Mouse (Mus musculus): ENCODE data around the gene Pla2g3. TPM values are rescaled to one million over a fixed set of nuclear protein-coding genes. Genes with fewer than 3 reads are reported as not detected.

Pla2g3 gene
- polyA plus RNA-seq, 1 experiment from 2014 or later = 0.44 TPM

- Histone ChIP-seq H3K9me3 (no peaks in the 10 kb centered on the region), H3K4me1 (peaks cover 3% of the 10 kb centered on the region), H3K4me3 (no peak overlapping the region), H3K4me2 (no peak overlapping the region), H3K27me3 (no peaks in the 10 kb centered on the region), H3K27ac (no peak overlapping the region), H3K36me3 (0 out of 2 replicates have a peak, but pooled peaks cover 3% of the 10 kb centered on the region), H3K9ac (no peak overlapping the region)
- WGBS = 75% methylated on average over 13 of the region's 13 CpGs
- no peak for ATAC-seq (ENCODE audit: borderline replicate concordance, extremely low read depth, low FRiP score, low TSS enrichment)
These were observed 29.5 kb upstream of the Pla2g3 start for GRCm38 (mm10) chr11:3458428-3459104.

GRCm38 (mm10) chr11:3459105-3459468 is 29.0 kb upstream of the Pla2g3 start:
- no peak overlapping the region for H3K4me2 ChIP-seq
- no peak for ATAC-seq (ENCODE audit: borderline replicate concordance, extremely low read depth, low FRiP score, low TSS enrichment)
- H3K9ac ChIP-seq = no peak overlapping the region
- no peak overlapping the region for H3K27ac ChIP-seq
- H3K4me1 ChIP-seq = no peaks in the 10 kb centered on the region
- no peak overlapping the region for H3K4me3 ChIP-seq
- no peaks in the 10 kb centered on the region for H3K9me3 ChIP-seq
- H3K27me3 ChIP-seq = no peaks in the 10 kb centered on the region
- H3K36me3 ChIP-seq = 0 out of 2 replicates have a peak, but pooled peaks cover 3% of the 10 kb centered on the region
- WGBS = 88% methylated on average over 2 of the region's 2 CpGs

- Histone ChIP-seq H3K36me3 (no peaks in the 10 kb centered on the region), H3K27ac (no peak overlapping the region), H3K9ac (no peak overlapping the region), H3K27me3 (no peaks in the 10 kb centered on the region), H3K9me3 (no peaks in the 10 kb centered on the region), H3K4me2 (no peak overlapping the region), H3K4me1 (no peaks in the 10 kb centered on the region), H3K4me3 (no peak overlapping the region)
- WGBS = 85% methylated on average over 1 of the region's 1 CpGs
- no peak for ATAC-seq (ENCODE audit: borderline replicate concordance, extremely low read depth, low FRiP score, low TSS enrichment)
These were observed 25.2 kb upstream of the Pla2g3 start for GRCm38 (mm10) chr11:3462846-3463245.

- no peak for ATAC-seq (ENCODE audit: borderline replicate concordance, extremely low read depth, low FRiP score, low TSS enrichment)
These were observed 16.6 kb upstream of the Pla2g3 start for GRCm38 (mm10) chr11:3471448-3471850.

GRCm38 (mm10) chr11:3472484-3472883 is 15.6 kb upstream of the Pla2g3 start:
- Histone ChIP-seq H3K4me1 (no peaks in the 10 kb centered on the region; the same call in 1 of the 2 replicates), H3K9ac (no peak overlapping the region), H3K36me3 (no peaks in the 10 kb centered on the region), H3K9me3 (no peaks in the 10 kb centered on the region), H3K27ac (no peak overlapping the region), H3K4me2 (no peak overlapping the region), H3K4me3 (no peak overlapping the region), H3K27me3 (no peaks in the 10 kb centered on the region)
- WGBS = 35% methylated on average over 1 of the region's 1 CpGs
- peak; percentile 65; the same call in 1 of the 2 replicates for ATAC-seq (ENCODE audit: borderline replicate concordance, extremely low read depth, low FRiP score, low TSS enrichment)

More at GRCm38 (mm10) chr11:3471448-3471850, 16.6 kb upstream of the Pla2g3 start:
- H3K36me3 ChIP-seq = no peaks in the 10 kb centered on the region
- WGBS = 27% methylated on average over 11 of the region's 11 CpGs
- no peaks in the 10 kb centered on the region for H3K27me3 ChIP-seq
- no peaks in the 10 kb centered on the region for H3K9me3 ChIP-seq
- H3K27ac ChIP-seq = no peak overlapping the region
- no peak overlapping the region for H3K9ac ChIP-seq
- no peak overlapping the region for H3K4me3 ChIP-seq
- no peaks in the 10 kb centered on the region; the same call in 1 of the 2 replicates for H3K4me1 ChIP-seq
- H3K4me2 ChIP-seq = no peak overlapping the region

- H3K27me3 ChIP-seq = no peaks in the 10 kb centered on the region
- H3K4me2 ChIP-seq = no peak overlapping the region
- H3K36me3 ChIP-seq = no peaks in the 10 kb centered on the region
- no peaks in the 10 kb centered on the region for H3K4me1 ChIP-seq
- H3K9me3 ChIP-seq = no peaks in the 10 kb centered on the region
- ATAC-seq (ENCODE audit: borderline replicate concordance, extremely low read depth, low FRiP score, low TSS enrichment) = no peak
- H3K9ac ChIP-seq = no peak overlapping the region
- H3K27ac ChIP-seq = no peak overlapping the region
- no peak overlapping the region for H3K4me3 ChIP-seq
- 91% methylated on average over 7 of the region's 7 CpGs for WGBS
These were observed 13.5 kb upstream of the Pla2g3 start for GRCm38 (mm10) chr11:3474480-3475115.

- no peak for ATAC-seq (ENCODE audit: borderline replicate concordance, extremely low read depth, low FRiP score, low TSS enrichment)
- Histone ChIP-seq H3K9ac (no peak overlapping the region), H3K4me1 (no peaks in the 10 kb centered on the region), H3K36me3 (no peaks in the 10 kb centered on the region), H3K27ac (no peak overlapping the region), H3K4me3 (no peak overlapping the region), H3K9me3 (no peaks in the 10 kb centered on the region), H3K4me2 (no peak overlapping the region), H3K27me3 (no peaks in the 10 kb centered on the region)
These were observed 12.6 kb upstream of the Pla2g3 start for GRCm38 (mm10) chr11:3475489-3475888.

GRCm38 (mm10) chr11:3483980-3484642 is 4.0 kb upstream of the Pla2g3 start:
- Histone ChIP-seq H3K9ac (no peak overlapping the region), H3K27me3 (no peaks in the 10 kb centered on the region), H3K4me1 (peaks cover 5% of the 10 kb centered on the region; the same call in 1 of the 2 replicates), H3K27ac (no peak overlapping the region), H3K36me3 (no peaks in the 10 kb centered on the region), H3K4me3 (no peak overlapping the region), H3K4me2 (no peak overlapping the region), H3K9me3 (no peaks in the 10 kb centered on the region)
- ATAC-seq (ENCODE audit: borderline replicate concordance, extremely low read depth, low FRiP score, low TSS enrichment) = peak; percentile 37; the same call in 1 of the 2 replicates
- 41% methylated on average over 11 of the region's 11 CpGs for WGBS

- no peak overlapping the region for H3K4me2 ChIP-seq
- 63% methylated on average over 7 of the region's 7 CpGs for WGBS
- ATAC-seq (ENCODE audit: borderline replicate concordance, extremely low read depth, low FRiP score, low TSS enrichment) = no peak
These were observed 1.7 kb upstream of the Pla2g3 start for GRCm38 (mm10) chr11:3486349-3486748.

GRCm38 (mm10) chr11:3489036-3489435 is 952 bp downstream of the Pla2g3 start:
- Histone ChIP-seq H3K27ac (no peak overlapping the region), H3K4me1 (peaks cover under 1% of the 10 kb centered on the region; the same call in 1 of the 2 replicates), H3K4me2 (no peak overlapping the region), H3K4me3 (no peak overlapping the region), H3K36me3 (no peaks in the 10 kb centered on the region), H3K27me3 (no peaks in the 10 kb centered on the region), H3K9me3 (no peaks in the 10 kb centered on the region), H3K9ac (no peak overlapping the region)
- no peak for ATAC-seq (ENCODE audit: borderline replicate concordance, extremely low read depth, low FRiP score, low TSS enrichment)
- WGBS = 50% methylated on average over 5 of the region's 5 CpGs

More at GRCm38 (mm10) chr11:3486349-3486748, 1.7 kb upstream of the Pla2g3 start:
- Histone ChIP-seq H3K27me3 (no peaks in the 10 kb centered on the region), H3K9me3 (no peaks in the 10 kb centered on the region), H3K27ac (no peak overlapping the region), H3K36me3 (no peaks in the 10 kb centered on the region), H3K4me1 (peaks cover 5% of the 10 kb centered on the region; the same call in 1 of the 2 replicates), H3K9ac (no peak overlapping the region), H3K4me3 (no peak overlapping the region)

- Histone ChIP-seq H3K9me3 (no peaks in the 10 kb centered on the region), H3K4me2 (no peak overlapping the region), H3K4me3 (no peak overlapping the region), H3K4me1 (no peaks in the 10 kb centered on the region; the same call in 1 of the 2 replicates), H3K27me3 (no peaks in the 10 kb centered on the region), H3K27ac (no peak overlapping the region), H3K9ac (no peak overlapping the region), H3K36me3 (no peaks in the 10 kb centered on the region)
- WGBS = 59% methylated on average over 4 of the region's 4 CpGs
- no peak for ATAC-seq (ENCODE audit: borderline replicate concordance, extremely low read depth, low FRiP score, low TSS enrichment)
These were observed 4.7 kb downstream of the Pla2g3 start for GRCm38 (mm10) chr11:3492748-3493147.

- no peak overlapping the region for H3K27ac ChIP-seq
- ATAC-seq (ENCODE audit: borderline replicate concordance, extremely low read depth, low FRiP score, low TSS enrichment) = no peak
- H3K9me3 ChIP-seq = no peaks in the 10 kb centered on the region
- 77% methylated on average over 17 of the region's 17 CpGs for WGBS
- H3K4me3 ChIP-seq = no peak overlapping the region
- H3K36me3 ChIP-seq = no peaks in the 10 kb centered on the region
- no peak overlapping the region for H3K4me2 ChIP-seq
- H3K9ac ChIP-seq = no peak overlapping the region
- no peaks in the 10 kb centered on the region for H3K4me1 ChIP-seq
- H3K27me3 ChIP-seq = no peaks in the 10 kb centered on the region
These were observed 6.8 kb downstream of the Pla2g3 start for GRCm38 (mm10) chr11:3494857-3495256.
